In genomic region chr5:105517992-105518625, GRCm38 (mm10) we compare ENCODE assay signal across 8 mouse cellular contexts. TPM values are rescaled to one million over a fixed set of nuclear protein-coding genes. Genes with fewer than 3 reads are reported as not detected.
DNase-seq lines count a peak whose midpoint lies in the region; ATAC-seq lines count a peak whose summit lies in the region.

No protein-coding gene starts in this region.

- peak overlapping the region; percentile 89 for H3K9ac ChIP-seq in liver, embryonic 11.5 days (ENCODE audit: low read depth, low read length)
- H3K9ac ChIP-seq in embryonic facial prominence, embryonic 13.5 days: peak overlapping the region; percentile 84
- no peak overlapping the region for H3K9ac ChIP-seq in hindbrain, embryonic 16.5 days (ENCODE audit: low read depth, low read length)
- H3K9ac ChIP-seq in midbrain, embryonic 16.5 days (ENCODE audit: low read depth, low read length): peak overlapping the region; percentile 85; the same call in 1 of the 2 replicates

- 17% methylated on average over 7 of the region's 7 CpGs for WGBS in liver, embryonic 11.5 days
- WGBS in embryonic facial prominence, embryonic 13.5 days: 19% methylated on average over 7 of the region's 7 CpGs
- WGBS in hindbrain, embryonic 16.5 days: 7% methylated on average over 7 of the region's 7 CpGs
- whole genome bisulfite sequencing in midbrain, embryonic 16.5 days: 13% methylated on average over 7 of the region's 7 CpGs

- H3K4me3 ChIP-seq in liver, embryonic 11.5 days (ENCODE audit: low read depth, low read length): peak overlapping the region; percentile 88
- H3K4me3 ChIP-seq in embryonic facial prominence, embryonic 13.5 days: peak overlapping the region; percentile 72
- peak overlapping the region; percentile 87 for H3K4me3 ChIP-seq in hindbrain, embryonic 16.5 days (ENCODE audit: low read length)
- peak overlapping the region; percentile 71 for H3K4me3 ChIP-seq in midbrain, embryonic 16.5 days (ENCODE audit: low read depth, low read length)

- peaks cover 6% of the 10 kb centered on the region; the same call in 1 of the 2 replicates for H3K36me3 ChIP-seq in liver, embryonic 11.5 days (ENCODE audit: control insufficient read depth, insufficient read depth, low read length)
- no peaks in the 10 kb centered on the region for H3K36me3 ChIP-seq in embryonic facial prominence, embryonic 13.5 days
- no peaks in the 10 kb centered on the region for H3K36me3 ChIP-seq in hindbrain, embryonic 16.5 days (ENCODE audit: control insufficient read depth, insufficient read depth, low read length)
- no peaks in the 10 kb centered on the region for H3K36me3 ChIP-seq in midbrain, embryonic 16.5 days (ENCODE audit: control insufficient read depth, insufficient read depth, low read length)

- no peak overlapping the region for H3K27ac ChIP-seq in liver, embryonic 11.5 days (ENCODE audit: low read depth, low read length)
- H3K27ac ChIP-seq in embryonic facial prominence, embryonic 13.5 days: no peak overlapping the region
- H3K27ac ChIP-seq in hindbrain, embryonic 16.5 days (ENCODE audit: low read depth, low read length): no peak overlapping the region
- H3K27ac ChIP-seq in midbrain, embryonic 16.5 days (ENCODE audit: low read length): no peak overlapping the region

- no peaks in the 10 kb centered on the region for H3K27me3 ChIP-seq in liver, embryonic 11.5 days (replicated peaks; ENCODE audit: control insufficient read depth, insufficient read depth, low read length)
- peaks cover 10% of the 10 kb centered on the region; the same call in 1 of the 2 replicates for H3K27me3 ChIP-seq in embryonic facial prominence, embryonic 13.5 days
- no peaks in the 10 kb centered on the region for H3K27me3 ChIP-seq in hindbrain, embryonic 16.5 days (replicated peaks; ENCODE audit: control insufficient read depth, insufficient read depth, low read length)
- peaks cover 3% of the 10 kb centered on the region for H3K27me3 ChIP-seq in midbrain, embryonic 16.5 days (ENCODE audit: control insufficient read depth, insufficient read depth, low read depth, low read length)

- peaks cover 22% of the 10 kb centered on the region for H3K4me1 ChIP-seq in liver, embryonic 11.5 days (replicated peaks; ENCODE audit: control insufficient read depth, insufficient read depth, low read length)
- H3K4me1 ChIP-seq in embryonic facial prominence, embryonic 13.5 days: peaks cover 20% of the 10 kb centered on the region
- H3K4me1 ChIP-seq in hindbrain, embryonic 16.5 days (ENCODE audit: control insufficient read depth, insufficient read depth, low read depth, low read length): peaks cover 8% of the 10 kb centered on the region
- H3K4me1 ChIP-seq in midbrain, embryonic 16.5 days (ENCODE audit: control insufficient read depth, insufficient read depth, low read length): peaks cover 17% of the 10 kb centered on the region

- 0 out of 2 replicates have a peak, but pooled peaks have one; percentile 3 for ATAC-seq in liver, embryonic 11.5 days (replicated peaks; ENCODE audit: low FRiP score)
- no peak for ATAC-seq in embryonic facial prominence, embryonic 13.5 days (ENCODE audit: insufficient number of reproducible peaks, insufficient read depth, low FRiP score, low TSS enrichment, low read depth)
- ATAC-seq in hindbrain, embryonic 16.5 days: no peak
- ATAC-seq in midbrain, embryonic 16.5 days: no peak

- DNase-seq in liver, embryonic 11.5 days (ENCODE audit: low spot score): no peak
- DNase-seq in liver: no peak
- DNase-seq in cerebellum, adult 18-20 months: no peak
- no peak for DNase-seq in spleen, postnatal 14 days (ENCODE audit: low spot score in 2 of 2)
- no peak for DNase-seq in left cerebral cortex, adult 18-20 months (ENCODE audit: low spot score in 2 of 2)

- peak overlapping the region; percentile 87 for H3K4me2 ChIP-seq in liver, embryonic 11.5 days
- H3K4me2 ChIP-seq in embryonic facial prominence, embryonic 13.5 days: peak overlapping the region; percentile 84
- H3K4me2 ChIP-seq in hindbrain, embryonic 16.5 days (ENCODE audit: low read length): peak overlapping the region; percentile 78
- peak overlapping the region; percentile 93 for H3K4me2 ChIP-seq in midbrain, embryonic 16.5 days (ENCODE audit: low read length)

- no peaks in the 10 kb centered on the region for H3K9me3 ChIP-seq in liver, embryonic 11.5 days (ENCODE audit: control insufficient read depth, low read length)
- no peaks in the 10 kb centered on the region for H3K9me3 ChIP-seq in embryonic facial prominence, embryonic 13.5 days
- no peaks in the 10 kb centered on the region for H3K9me3 ChIP-seq in hindbrain, embryonic 16.5 days (ENCODE audit: control insufficient read depth, low read length)
- H3K9me3 ChIP-seq in midbrain, embryonic 16.5 days (replicated peaks; ENCODE audit: control insufficient read depth, low read length, poor library complexity, severe bottlenecking): no peaks in the 10 kb centered on the region

RNA-seq across cellular contexts. Expression of gene Lrrc8c, which starts 1.1 kb away (rescaled TPM):
- polyA plus RNA-seq in liver, embryonic 11.5 days (2014; fragmentation: Nextera tagmentation; extraction: Ambion mirVana): 30.4 and 33.8 TPM in 2 replicates
- polyA plus RNA-seq in embryonic facial prominence, embryonic 13.5 days (2015; fragmentation: Nextera tagmentation; extraction: Ambion mirVana): 15.7 and 17.2 TPM in 2 replicates
- 14.1 and 15.1 TPM in 2 replicates for polyA plus RNA-seq in hindbrain, embryonic 16.5 days (2015; fragmentation: Nextera tagmentation; extraction: Ambion mirVana)
- 10.4 and 13.0 TPM in 2 replicates for polyA plus RNA-seq in midbrain, embryonic 16.5 days (2015; fragmentation: Nextera tagmentation; extraction: Ambion mirVana)
- 10 to 100 TPM; 30.7 to 31.0 TPM for total RNA-seq in left cerebral cortex, adult 18-20 months (2021)
